In genomic region chr2:181677755-181678098, GRCm38 (mm10) we compare ENCODE assay signal across 14 mouse cellular contexts. TPM values are rescaled to one million over a fixed set of nuclear protein-coding genes. Genes with fewer than 3 reads are reported as not detected.
DNase-seq lines count a peak whose midpoint lies in the region; ATAC-seq lines count a peak whose summit lies in the region.
"Had no signal": no experiment of that assay in that cellular context is flagged by ENCODE, and none has a peak within 500 bp of the region (broad histone marks: within the 10 kb centered on the region; RNA-seq: fewer than 3 reads in every experiment).

No protein-coding gene starts in this region.

- H3K4me3 ChIP-seq in liver, embryonic 16.5 days (ENCODE audit: low read depth, low read length), result no peak overlapping the region
- H3K4me3 ChIP-seq in kidney, embryonic 15.5 days (replicated peaks), result no peak overlapping the region
- H3K4me3 ChIP-seq in forebrain, embryonic 12.5 days (replicated peaks), result no peak overlapping the region

- intact Hi-C loops in heart, postnatal 25 days (cut with DNase I), result loop anchor here (1.0 to 10.0 kb wide), 3 partner anchors 18 to 193 kb away; no protein-coding TSS in a partner anchor

- no peak overlapping the region for H3K27ac ChIP-seq in liver, embryonic 16.5 days (ENCODE audit: low read length)
- peak overlapping the region; percentile 77 for H3K27ac ChIP-seq in kidney, embryonic 15.5 days
- H3K27ac ChIP-seq in forebrain, embryonic 12.5 days, result no peak overlapping the region
- H3K27ac ChIP-seq: liver, embryonic 14.5 days had no signal

- 0 out of 2 replicates have a peak, but pooled peaks have one; percentile 15 for ATAC-seq in liver, embryonic 16.5 days (ENCODE audit: low read depth)
- ATAC-seq in kidney, embryonic 15.5 days (replicated peaks; ENCODE audit: low FRiP score), result no peak
- no peak for ATAC-seq in forebrain, embryonic 12.5 days (ENCODE audit: low FRiP score)

- peaks cover 28% of the 10 kb centered on the region for H3K27me3 ChIP-seq in liver, embryonic 16.5 days (ENCODE audit: control insufficient read depth, insufficient read depth, low read depth, low read length)
- H3K27me3 ChIP-seq in kidney, embryonic 15.5 days, result peaks cover 19% of the 10 kb centered on the region
- H3K27me3 ChIP-seq in forebrain, embryonic 12.5 days, result peaks cover 29% of the 10 kb centered on the region

- DNase-seq in heart, adult 11 months, result peak; percentile 96
- DNase-seq in heart, postnatal 25 days (ENCODE audit: low spot score), result no peak
- DNase-seq in liver, result no peak
- peak; percentile 43 for DNase-seq in lung, postnatal 14 days
- no peak for DNase-seq in T-cell, adult 2 months (ENCODE audit: low spot score)
- DNase-seq: cerebellum, adult 11 months; gastrocnemius, postnatal 10 days; thymus, postnatal 14 days had no signal

- WGBS in liver, embryonic 16.5 days (ENCODE audit: insufficient replicate concordance), result 30% methylated on average over 3 of the region's 3 CpGs
- WGBS in kidney, embryonic 15.5 days, result 48% methylated on average over 3 of the region's 3 CpGs
- WGBS in forebrain, embryonic 12.5 days, result 65% methylated on average over 3 of the region's 3 CpGs

- H3K4me1 ChIP-seq in liver, embryonic 16.5 days (ENCODE audit: control insufficient read depth, low read depth, low read length), result peaks cover 8% of the 10 kb centered on the region
- H3K4me1 ChIP-seq in kidney, embryonic 15.5 days, result peaks cover 43% of the 10 kb centered on the region
- peaks cover 39% of the 10 kb centered on the region for H3K4me1 ChIP-seq in forebrain, embryonic 12.5 days

- no peak overlapping the region for H3K9ac ChIP-seq in liver, embryonic 16.5 days (ENCODE audit: low read depth, low read length)
- H3K9ac ChIP-seq in kidney, embryonic 15.5 days, result no peak overlapping the region
- H3K9ac ChIP-seq in forebrain, embryonic 12.5 days, result no peak overlapping the region
- H3K9ac ChIP-seq: liver, embryonic 14.5 days had no signal

- no peaks in the 10 kb centered on the region for H3K9me3 ChIP-seq in liver, embryonic 16.5 days (replicated peaks; ENCODE audit: control insufficient read depth, low read length)
- no peaks in the 10 kb centered on the region for H3K9me3 ChIP-seq in kidney, embryonic 15.5 days (replicated peaks)
- H3K9me3 ChIP-seq in forebrain, embryonic 12.5 days, result no peaks in the 10 kb centered on the region

- no peak overlapping the region for H3K4me2 ChIP-seq in liver, embryonic 16.5 days (ENCODE audit: low read depth, low read length)
- no peak overlapping the region for H3K4me2 ChIP-seq in kidney, embryonic 15.5 days
- no peak overlapping the region for H3K4me2 ChIP-seq in forebrain, embryonic 12.5 days

- H3K36me3 ChIP-seq in liver, embryonic 16.5 days (ENCODE audit: control insufficient read depth, insufficient read depth), result no peaks in the 10 kb centered on the region
- no peaks in the 10 kb centered on the region for H3K36me3 ChIP-seq in kidney, embryonic 15.5 days
- no peaks in the 10 kb centered on the region for H3K36me3 ChIP-seq in forebrain, embryonic 12.5 days (replicated peaks)

RNA-seq across cellular contexts. Expression of gene Tcea2, which starts 2.4 kb away (rescaled TPM):
- total RNA-seq in heart, postnatal 25 days (2021), result 1 to 10 TPM; 5.8 to 6.4 TPM
- polyA plus RNA-seq in liver, embryonic 16.5 days (2015; fragmentation: Nextera tagmentation; extraction: Ambion mirVana), result 1.9 TPM in 2 replicates
- 25.6 and 25.9 TPM in 2 replicates for polyA plus RNA-seq in kidney, embryonic 15.5 days (2015; fragmentation: Nextera tagmentation; extraction: Ambion mirVana)
- polyA plus RNA-seq in forebrain, embryonic 12.5 days (2016; fragmentation: Nextera tagmentation; extraction: Ambion mirVana), result 23.2 and 28.2 TPM in 2 replicates

RNA-seq across cellular contexts. Expression of gene Sox18, which starts 6.3 kb away (rescaled TPM):
- 10 to 100 TPM; 40.2 to 56.9 TPM for total RNA-seq in heart, postnatal 25 days (2021)
- polyA plus RNA-seq in liver, embryonic 16.5 days (2015; fragmentation: Nextera tagmentation; extraction: Ambion mirVana), result 6.9 TPM in 2 replicates
- 48.1 and 49.9 TPM in 2 replicates for polyA plus RNA-seq in kidney, embryonic 15.5 days (2015; fragmentation: Nextera tagmentation; extraction: Ambion mirVana)
- polyA plus RNA-seq in forebrain, embryonic 12.5 days (2016; fragmentation: Nextera tagmentation; extraction: Ambion mirVana), result 14.1 and 15.2 TPM in 2 replicates
- total RNA-seq: monocyte, adult 5-6 weeks had no signal

RNA-seq across cellular contexts. Expression of gene Rgs19, which starts 16.1 kb away (rescaled TPM):
- total RNA-seq in heart, postnatal 25 days (2021), result 1 to 10 TPM; 5.8 to 7.7 TPM
- polyA plus RNA-seq in liver, embryonic 16.5 days (2015; fragmentation: Nextera tagmentation; extraction: Ambion mirVana), result 19.0 and 19.7 TPM in 2 replicates
- polyA plus RNA-seq in kidney, embryonic 15.5 days (2015; fragmentation: Nextera tagmentation; extraction: Ambion mirVana), result 56.6 and 61.7 TPM in 2 replicates
- polyA plus RNA-seq in forebrain, embryonic 12.5 days (2016; fragmentation: Nextera tagmentation; extraction: Ambion mirVana), result 47.5 and 47.6 TPM in 2 replicates

RNA-seq across cellular contexts. Expression of gene Lkaaear1, which starts 20.5 kb away (rescaled TPM):
- total RNA-seq in heart, postnatal 25 days (2021), result not detected
- not detected in 2 replicates for polyA plus RNA-seq in liver, embryonic 16.5 days (2015; fragmentation: Nextera tagmentation; extraction: Ambion mirVana)
- polyA plus RNA-seq in kidney, embryonic 15.5 days (2015; fragmentation: Nextera tagmentation; extraction: Ambion mirVana), result 0.22 TPM in 1 of 2 replicates, not detected in the other
- not detected in 2 replicates for polyA plus RNA-seq in forebrain, embryonic 12.5 days (2016; fragmentation: Nextera tagmentation; extraction: Ambion mirVana)
- total RNA-seq: gastrocnemius, postnatal 10 days; monocyte, adult 5-6 weeks had no signal
- polyA plus RNA-seq: large intestine, adult 2 months; liver, embryonic 14.5 days had no signal

RNA-seq across cellular contexts. Expression of gene Gm29797, which starts 20.9 kb away (rescaled TPM):
- not detected for total RNA-seq in heart, postnatal 25 days (2021)
- 0.19 TPM in 1 of 2 replicates, not detected in the other for polyA plus RNA-seq in liver, embryonic 16.5 days (2015; fragmentation: Nextera tagmentation; extraction: Ambion mirVana)
- polyA plus RNA-seq in kidney, embryonic 15.5 days (2015; fragmentation: Nextera tagmentation; extraction: Ambion mirVana), result 0.21 TPM in 1 of 2 replicates, not detected in the other
- polyA plus RNA-seq in forebrain, embryonic 12.5 days (2016; fragmentation: Nextera tagmentation; extraction: Ambion mirVana), result 0.28 TPM in 1 of 2 replicates, not detected in the other
- total RNA-seq: gastrocnemius, postnatal 10 days; monocyte, adult 5-6 weeks had no signal

Comparison
In these comparisons a context has a peak if more than half of its experiments do, and no peak if none do; other contexts are left out.
1. DNase-seq: peak in heart, adult 11 months (single experiment) and lung, postnatal 14 days (single experiment); none in heart, postnatal 25 days (single experiment), liver (single experiment) and T-cell, adult 2 months (single experiment).